Mouse (Mus musculus) cerebral cortex, adult 2 months (tissue): ENCODE measurements around the gene Gm13103.

Experiments
- WGBS: fragments of 180-500 bp; shearing (Covaris S2); methylation state at CpG from one replicate; pipeline ENCODE4 v1.1.7; 2018; 5-methylcytosine and 5-hydroxymethylcytosine counted together

Gene Gm13103

GRCm38 (mm10) chr4:143846197-143846596 is at the start of gene Gm13103:
TSS of gene Gm13103 (plus strand) at chr4:143846497.

GRCm38 (mm10) chr4:143815993-143816392 is 30.3 kb upstream of the Gm13103 start, which contains the start of gene Gm13084:
TSS of gene Gm13084 (minus strand) at chr4:143816093.
- 79% methylated on average over 2 of the region's 2 CpGs for WGBS

- whole genome bisulfite sequencing = 68% methylated on average over 1 of the region's 1 CpGs
Measured at GRCm38 (mm10) chr4:143882371-143882770, 36.1 kb downstream of the Gm13103 start.

- 85% methylated on average over 3 of the region's 3 CpGs for WGBS
Measured at GRCm38 (mm10) chr4:143894406-143894805, 48.1 kb downstream of the Gm13103 start.

GRCm38 (mm10) chr4:143900280-143900679 is 54.0 kb downstream of the Gm13103 start, which contains the start of gene Pramef6:
TSS of gene Pramef6 (minus strand) at chr4:143900380.
- 90% methylated on average over 1 of the region's 1 CpGs for whole genome bisulfite sequencing
